Mouse (Mus musculus) cerebellum, adult 2 months (tissue): ENCODE results near the gene Ppp1r14b.

Source experiments
- CTCF ChIP-seq: fragments of 200-500 bp; IDR thresholded peaks from 2 replicates; pipeline ENCODE4 v1.5.1; 2011; ENCODE audit warnings: low read depth, mild to moderate bottlenecking, control low read depth, low read length, moderate library complexity, borderline replicate concordance; ENCODE audit not compliant: insufficient read depth
- POLR2A ChIP-seq: fragments of 200-500 bp; IDR thresholded peaks from 2 replicates; pipeline ENCODE4 v1.6.1; 2011; ENCODE audit warnings: low read length, control low read depth, borderline replicate concordance; ENCODE audit not compliant: insufficient read depth

GRCm38 (mm10) chr19:6968491-6969271 lies 6.1 kb upstream of the Ppp1r14b start:
- TF ChIP-seq POLR2A (no peak), CTCF (no peak)
